Mouse (Mus musculus) CD8-positive naive resting alpha-beta T cell, adult 57 days (primary cell): Measurements from ENCODE around the gene Pla2g6. TPM values are rescaled to one million over a fixed set of nuclear protein-coding genes. Genes with fewer than 3 reads are reported as not detected.

Experiments
- total RNA-seq: library from RNA; stranded (reverse); gene quantifications from one replicate; pipeline ENCODE4 v1.2.4, GENCODE M21; 2023

Pla2g6 gene
- total RNA-seq = 12.1 TPM

DNA sequence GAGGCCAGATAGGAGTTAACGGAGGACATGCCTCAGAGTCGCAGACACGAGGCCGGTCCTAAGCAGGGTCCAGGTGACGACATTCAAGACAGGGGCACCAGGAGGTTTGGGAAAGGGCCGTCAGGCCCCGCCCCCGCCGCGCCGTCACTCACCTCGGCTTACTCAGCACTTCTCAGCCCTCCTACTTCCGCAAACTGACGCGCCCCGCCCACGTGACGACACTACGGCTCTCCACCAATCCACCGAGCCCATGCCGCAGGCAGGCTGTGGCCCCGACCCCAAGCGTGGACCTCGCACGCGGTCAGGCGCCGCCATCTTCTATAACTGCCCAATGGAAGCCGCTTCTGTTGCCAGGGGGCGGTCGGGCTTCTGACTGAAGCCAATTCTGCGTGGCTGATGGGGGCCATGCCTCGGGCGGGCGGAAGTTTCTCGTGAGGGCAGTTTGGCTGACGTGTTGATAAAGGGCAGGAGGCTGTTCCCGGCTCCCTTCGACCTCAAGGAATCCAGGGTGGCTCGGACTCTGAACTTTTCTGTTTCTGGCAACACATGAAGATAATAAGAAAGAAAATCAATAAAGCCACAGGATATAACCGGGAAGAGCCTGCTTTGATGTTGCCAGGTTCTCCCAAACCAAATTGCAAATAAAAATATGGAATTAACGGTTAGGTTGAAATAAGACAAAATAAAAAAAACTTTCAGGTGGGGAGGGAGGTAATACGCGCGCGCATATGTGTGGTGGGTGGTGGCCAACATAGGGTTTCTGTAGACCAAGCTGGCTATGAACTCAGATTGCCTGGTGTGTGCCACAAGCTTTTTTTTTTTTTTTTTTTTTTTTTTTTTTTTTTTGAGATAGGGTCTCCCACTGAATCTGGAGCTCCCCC is at the start of gene Pla2g6:
Gene Pla2g6 (minus strand): TSS at position 333 of the 881 bp plus-strand sequence.

DNA sequence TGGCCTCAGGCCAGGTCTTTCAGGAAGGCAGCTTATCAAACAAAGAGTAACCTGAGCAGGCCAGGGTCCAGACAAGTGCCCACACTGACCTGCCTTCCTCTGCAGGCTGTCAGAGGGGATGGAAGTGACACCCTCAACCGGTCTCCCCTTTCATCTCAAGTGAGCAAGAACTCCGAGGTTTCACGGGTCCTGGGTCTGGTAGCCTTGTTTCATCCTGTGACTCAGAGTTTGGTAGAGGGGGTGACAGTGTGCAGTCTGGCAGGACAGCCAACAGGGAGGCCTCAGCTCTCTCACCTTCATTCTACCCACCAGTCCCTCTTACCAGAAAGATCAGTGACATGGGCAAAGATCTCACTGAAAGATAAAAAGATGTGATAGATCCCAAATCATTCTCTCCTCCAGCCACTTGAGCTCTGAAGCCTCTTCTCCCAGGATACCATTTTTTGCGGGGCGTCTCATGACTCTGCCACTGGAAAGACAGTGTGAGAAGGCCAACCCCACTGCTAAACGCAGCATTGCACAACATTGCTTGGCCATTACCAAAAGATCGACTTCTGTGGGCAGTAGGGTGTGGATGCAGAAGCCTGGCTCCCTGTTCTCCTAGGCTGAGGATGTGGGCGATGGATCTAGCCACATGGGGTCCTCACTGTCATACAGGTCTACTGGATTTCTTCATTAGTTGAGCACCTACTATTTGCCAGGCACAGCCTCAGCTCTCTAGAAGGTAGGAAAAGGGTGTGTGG is 18.0 kb upstream of the Pla2g6 start, which contains the start of gene Maff:
Gene Maff (plus strand): TSS at position 571 of the 743 bp plus-strand sequence.

DNA sequence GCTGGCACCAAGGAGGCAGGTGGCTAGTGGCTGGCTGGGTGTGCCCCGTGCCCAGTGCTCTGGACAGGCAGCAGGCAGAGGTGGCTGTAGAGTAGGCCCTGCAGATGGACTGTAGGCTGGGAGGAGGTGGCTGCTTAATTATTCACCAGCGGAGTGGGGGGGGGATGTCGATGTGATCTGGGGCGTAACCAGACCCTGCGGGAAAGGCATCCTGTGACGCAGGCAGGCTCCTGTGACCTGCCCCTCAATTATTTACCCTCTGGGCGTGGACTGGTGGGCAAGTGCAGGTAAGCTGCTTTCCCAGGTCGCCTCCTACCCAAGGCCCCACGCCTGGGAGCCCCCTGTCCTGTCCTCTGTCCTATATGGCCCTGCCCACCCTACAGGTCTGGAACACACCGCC is 42.8 kb downstream of the Pla2g6 start, which contains the start of gene Baiap2l2:
Gene Baiap2l2 (minus strand): TSS at position 139 of the 400 bp plus-strand sequence.

DNA sequence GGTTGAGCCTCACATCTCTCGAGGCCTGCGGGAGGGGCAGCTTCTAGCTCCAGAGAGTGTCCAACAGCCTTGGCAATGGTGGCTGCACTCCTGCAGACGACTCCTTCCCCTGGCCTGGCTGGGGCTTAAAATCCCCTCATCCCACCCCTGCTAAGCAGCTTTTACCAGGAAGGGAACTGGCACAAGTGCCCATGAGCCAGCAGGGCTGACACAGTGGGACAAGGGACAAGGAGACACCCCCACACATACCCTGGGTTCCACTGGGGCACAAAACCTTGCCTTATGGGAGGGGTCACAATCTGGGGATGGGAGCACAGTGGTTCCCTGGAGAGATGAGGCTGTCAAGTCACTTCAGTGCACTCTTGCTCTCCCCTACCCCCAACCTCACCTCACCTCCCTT is 73.5 kb downstream of the Pla2g6 start, which contains the start of gene Slc16a8:
Gene Slc16a8 (minus strand): TSS at position 101 of the 400 bp plus-strand sequence.

Other genes starting within 250 kb of the Pla2g6 start
- gene Micall1, start 219.5 kb downstream of the Pla2g6 start, total RNA-seq = 41.8 TPM
- gene Polr2f, start 187.4 kb downstream of the Pla2g6 start, total RNA-seq = 40.5 TPM
- not detected for gene 1700088E04Rik, start 187.1 kb downstream of the Pla2g6 start, total RNA-seq
- gene Sox10, start 163.2 kb downstream of the Pla2g6 start, total RNA-seq = not detected
- gene Pick1, start 99.2 kb downstream of the Pla2g6 start, total RNA-seq = 24.2 TPM
- 0.24 TPM for gene Gm49486, start 99.0 kb downstream of the Pla2g6 start, total RNA-seq
- gene Slc16a8, start 73.6 kb downstream of the Pla2g6 start, total RNA-seq = not detected
- 0.24 TPM for gene Baiap2l2, start 42.9 kb downstream of the Pla2g6 start, total RNA-seq
- 135 TPM for gene Maff, start 18.2 kb upstream of the Pla2g6 start, total RNA-seq
- gene Tmem184b, start 75.2 kb upstream of the Pla2g6 start, total RNA-seq = 33.5 TPM
- 51.3 TPM for gene Csnk1e, start 127.2 kb upstream of the Pla2g6 start, total RNA-seq
- not detected for gene Kcnj4, start 176.9 kb upstream of the Pla2g6 start, total RNA-seq
- not detected for gene Kdelr3, start 188.0 kb upstream of the Pla2g6 start, total RNA-seq
- 283 TPM for gene Ddx17, start 218.4 kb upstream of the Pla2g6 start, total RNA-seq